Mouse (Mus musculus): ENCODE data around the gene Far1. TPM values are rescaled to one million over a fixed set of nuclear protein-coding genes. Genes with fewer than 3 reads are reported as not detected.

Gene Far1
- polyA plus RNA-seq, 1 experiment: not detected

- Histone ChIP-seq H3K4me3 (ENCODE audit: insufficient read depth, low read depth, low read length) (no peak overlapping the region), H3K27ac (ENCODE audit: insufficient read depth, low read depth, low read length) (no peak overlapping the region), H3K4me1 (ENCODE audit: control insufficient read depth, insufficient read depth, low read length) (no peaks in the 10 kb centered on the region)
- TF ChIP-seq CTCF (IDR thresholded peaks at IDR 0.05; ENCODE audit: insufficient read depth, low read depth, low read length) (no peak), POLR2A (IDR thresholded peaks at IDR 0.05; ENCODE audit: insufficient read depth, low read depth, low read length) (no peak)
Measured at GRCm38 (mm10) chr7:113551742-113552463, 38.3 kb downstream of the Far1 start.

- Histone ChIP-seq H3K4me1 (ENCODE audit: control insufficient read depth, insufficient read depth, low read length) (no peaks in the 10 kb centered on the region), H3K27ac (ENCODE audit: insufficient read depth, low read depth, low read length) (no peak overlapping the region), H3K4me3 (ENCODE audit: insufficient read depth, low read depth, low read length) (no peak overlapping the region)
- 79% methylated on average over 2 of the region's 2 CpGs for WGBS
- TF ChIP-seq CTCF (IDR thresholded peaks at IDR 0.05; ENCODE audit: insufficient read depth, low read depth, low read length) (no peak), POLR2A (IDR thresholded peaks at IDR 0.05; ENCODE audit: insufficient read depth, low read depth, low read length) (no peak)
Measured at GRCm38 (mm10) chr7:113552508-113552907, 38.9 kb downstream of the Far1 start.

GRCm38 (mm10) chr7:113556138-113556537, 42.5 kb downstream of the Far1 start:
- Histone ChIP-seq H3K4me1 (ENCODE audit: control insufficient read depth, insufficient read depth, low read length) (no peaks in the 10 kb centered on the region), H3K27ac (ENCODE audit: insufficient read depth, low read depth, low read length) (no peak overlapping the region), H3K4me3 (ENCODE audit: insufficient read depth, low read depth, low read length) (no peak overlapping the region)
- TF ChIP-seq CTCF (IDR thresholded peaks at IDR 0.05; ENCODE audit: insufficient read depth, low read depth, low read length): no peak
- no peak for TF ChIP-seq POLR2A (IDR thresholded peaks at IDR 0.05; ENCODE audit: insufficient read depth, low read depth, low read length)
- 69% methylated on average over 1 of the region's 1 CpGs for WGBS

GRCm38 (mm10) chr7:113566892-113567291, 53.3 kb downstream of the Far1 start:
- H3K4me1 ChIP-seq (ENCODE audit: control insufficient read depth, insufficient read depth, low read length): no peaks in the 10 kb centered on the region
- TF ChIP-seq POLR2A (IDR thresholded peaks at IDR 0.05; ENCODE audit: insufficient read depth, low read depth, low read length) (no peak), CTCF (IDR thresholded peaks at IDR 0.05; ENCODE audit: insufficient read depth, low read depth, low read length) (no peak)
- 76% methylated on average over 1 of the region's 1 CpGs for WGBS
- no peak overlapping the region for H3K4me3 ChIP-seq (ENCODE audit: insufficient read depth, low read depth, low read length)
- no peak overlapping the region for H3K27ac ChIP-seq (ENCODE audit: insufficient read depth, low read depth, low read length)

GRCm38 (mm10) chr7:113571121-113571520, 57.5 kb downstream of the Far1 start:
- Histone ChIP-seq H3K4me3 (ENCODE audit: insufficient read depth, low read depth, low read length) (no peak overlapping the region), H3K27ac (ENCODE audit: insufficient read depth, low read depth, low read length) (no peak overlapping the region), H3K4me1 (ENCODE audit: control insufficient read depth, insufficient read depth, low read length) (no peaks in the 10 kb centered on the region)
- TF ChIP-seq CTCF (IDR thresholded peaks at IDR 0.05; ENCODE audit: insufficient read depth, low read depth, low read length) (no peak), POLR2A (IDR thresholded peaks at IDR 0.05; ENCODE audit: insufficient read depth, low read depth, low read length) (no peak)
- WGBS: 81% methylated on average over 6 of the region's 6 CpGs

GRCm38 (mm10) chr7:113572741-113573140, 59.1 kb downstream of the Far1 start:
- Histone ChIP-seq H3K4me1 (ENCODE audit: control insufficient read depth, insufficient read depth, low read length) (no peaks in the 10 kb centered on the region), H3K27ac (ENCODE audit: insufficient read depth, low read depth, low read length) (no peak overlapping the region), H3K4me3 (ENCODE audit: insufficient read depth, low read depth, low read length) (no peak overlapping the region)
- TF ChIP-seq POLR2A (IDR thresholded peaks at IDR 0.05; ENCODE audit: insufficient read depth, low read depth, low read length) (no peak), CTCF (IDR thresholded peaks at IDR 0.05; ENCODE audit: insufficient read depth, low read depth, low read length) (no peak)
- WGBS: 81% methylated on average over 2 of the region's 2 CpGs

GRCm38 (mm10) chr7:113582111-113582510, 68.5 kb downstream of the Far1 start:
- WGBS: 43% methylated on average over 2 of the region's 2 CpGs
- H3K4me3 ChIP-seq (ENCODE audit: insufficient read depth, low read depth, low read length): no peak overlapping the region
- no peak overlapping the region for H3K27ac ChIP-seq (ENCODE audit: insufficient read depth, low read depth, low read length)
- H3K4me1 ChIP-seq (ENCODE audit: control insufficient read depth, insufficient read depth, low read length): no peaks in the 10 kb centered on the region
- TF ChIP-seq POLR2A (IDR thresholded peaks at IDR 0.05; ENCODE audit: insufficient read depth, low read depth, low read length) (no peak), CTCF (IDR thresholded peaks at IDR 0.05; ENCODE audit: insufficient read depth, low read depth, low read length) (no peak)

GRCm38 (mm10) chr7:113589211-113589610, 75.6 kb downstream of the Far1 start:
- no peak for TF ChIP-seq POLR2A (IDR thresholded peaks at IDR 0.05; ENCODE audit: insufficient read depth, low read depth, low read length)
- no peak for TF ChIP-seq CTCF (IDR thresholded peaks at IDR 0.05; ENCODE audit: insufficient read depth, low read depth, low read length)
- WGBS: 94% methylated on average over 2 of the region's 2 CpGs
- no peak overlapping the region for H3K4me3 ChIP-seq (ENCODE audit: insufficient read depth, low read depth, low read length)
- no peaks in the 10 kb centered on the region for H3K4me1 ChIP-seq (ENCODE audit: control insufficient read depth, insufficient read depth, low read length)
- H3K27ac ChIP-seq (ENCODE audit: insufficient read depth, low read depth, low read length): no peak overlapping the region

GRCm38 (mm10) chr7:113590330-113590729, 76.7 kb downstream of the Far1 start:
- no peak overlapping the region for H3K4me3 ChIP-seq (ENCODE audit: insufficient read depth, low read depth, low read length)
- WGBS: 53% methylated on average over 1 of the region's 1 CpGs
- TF ChIP-seq CTCF (IDR thresholded peaks at IDR 0.05; ENCODE audit: insufficient read depth, low read depth, low read length) (no peak), POLR2A (IDR thresholded peaks at IDR 0.05; ENCODE audit: insufficient read depth, low read depth, low read length) (no peak)
- no peak overlapping the region for H3K27ac ChIP-seq (ENCODE audit: insufficient read depth, low read depth, low read length)
- H3K4me1 ChIP-seq (ENCODE audit: control insufficient read depth, insufficient read depth, low read length): no peaks in the 10 kb centered on the region

All from olfactory bulb, adult 2 months (tissue).